Mouse (Mus musculus) kidney, adult 2 months (tissue): Measurements from ENCODE around the gene Dusp10. TPM values are rescaled to one million over a fixed set of nuclear protein-coding genes. Genes with fewer than 3 reads are reported as not detected.

ENCODE experiments used
- DNase-seq: peaks from one replicate; pipeline ENCODE4 v3.0.0; 2021
- H3K27ac ChIP-seq: fragments of 200-500 bp; 2 replicates; pipeline ENCODE4 v1.5.1; 2012; ENCODE audit warnings: low read depth, low read length, control low read depth, inconsistent platforms; ENCODE audit not compliant: insufficient read depth
- H3K27me3 ChIP-seq: fragments of 200-500 bp; replicated peaks from 2 replicates; pipeline ENCODE4 v1.6.1; 2012; ENCODE audit warnings: mild to moderate bottlenecking, moderate library complexity, low read length, inconsistent platforms; ENCODE audit not compliant: control insufficient read depth, insufficient read depth
- H3K36me3 ChIP-seq: fragments of 200-500 bp; 2 replicates; pipeline ENCODE4 v1.6.1; 2012; ENCODE audit warnings: mild to moderate bottlenecking, moderate library complexity, low read length, inconsistent platforms; ENCODE audit not compliant: control insufficient read depth, insufficient read depth
- H3K4me1 ChIP-seq: fragments of 200-500 bp; 2 replicates; pipeline ENCODE4 v1.6.1; 2011; ENCODE audit warnings: low read length; ENCODE audit not compliant: control insufficient read depth, insufficient read depth
- H3K4me3 ChIP-seq: fragments of 200-500 bp; 2 replicates; pipeline ENCODE4 v1.5.1; 2011; ENCODE audit warnings: mild to moderate bottlenecking, low read depth, low read length, control low read depth; ENCODE audit not compliant: insufficient read depth
- CTCF ChIP-seq: fragments of 200-500 bp; conservative IDR thresholded peaks from 2 replicates; pipeline ENCODE4 v1.5.1; 2011; ENCODE audit warnings: low read depth, mild to moderate bottlenecking, control low read depth, low read length, moderate library complexity, mixed read lengths; ENCODE audit not compliant: insufficient read depth, insufficient read length
- POLR2A ChIP-seq: fragments of 200-500 bp; IDR thresholded peaks from one replicate; pipeline ENCODE4 v1.6.1; 2011; ENCODE audit warnings: low read depth, low read length, control low read depth
- WGBS: fragments of 180-500 bp; shearing (Covaris S2); methylation state at CpG from one replicate; pipeline ENCODE4 v1.1.7; 2018; 5-methylcytosine and 5-hydroxymethylcytosine counted together
- polyA plus RNA-seq: library from polyadenylated mRNA; depleted of rRNA; stranded (reverse); fragments of >200 nt; gene quantifications from 2 replicates; pipeline ENCODE4 v1.2.3, GENCODE M21; 2012

Dusp10 gene
- polyA plus RNA-seq, 1 experiment: 5.3 TPM

- DNase-seq: no peak
- no peak overlapping the region for H3K27ac ChIP-seq
- no peaks in the 10 kb centered on the region for H3K4me1 ChIP-seq
- no peak overlapping the region for H3K4me3 ChIP-seq
- H3K27me3 ChIP-seq: no peaks in the 10 kb centered on the region
- no peaks in the 10 kb centered on the region for H3K36me3 ChIP-seq
- TF ChIP-seq POLR2A (no peak), CTCF (no peak)
- WGBS: 68% methylated on average over 2 of the region's 2 CpGs
These were observed 4.5 kb downstream of the Dusp10 start for GRCm38 (mm10) chr1:184017606-184018005.

- no peak for DNase-seq
- Histone ChIP-seq H3K27ac (no peak overlapping the region), H3K27me3 (no peaks in the 10 kb centered on the region), H3K4me1 (no peaks in the 10 kb centered on the region), H3K36me3 (no peaks in the 10 kb centered on the region), H3K4me3 (no peak overlapping the region)
- 68% methylated on average over 6 of the region's 6 CpGs for WGBS
- no peak for TF ChIP-seq POLR2A
- TF ChIP-seq CTCF: no peak
These were observed 6.1 kb downstream of the Dusp10 start for GRCm38 (mm10) chr1:184019042-184019721.

- no peak overlapping the region for H3K4me3 ChIP-seq
- no peak overlapping the region for H3K27ac ChIP-seq
- H3K4me1 ChIP-seq: no peaks in the 10 kb centered on the region
- H3K27me3 ChIP-seq: no peaks in the 10 kb centered on the region
- H3K36me3 ChIP-seq: no peaks in the 10 kb centered on the region
- DNase-seq: no peak
- WGBS: 46% methylated on average over 6 of the region's 6 CpGs
- TF ChIP-seq POLR2A (no peak), CTCF (no peak)
These were observed 6.6 kb downstream of the Dusp10 start for GRCm38 (mm10) chr1:184019722-184020107.

- TF ChIP-seq CTCF (no peak), POLR2A (no peak)
- no peaks in the 10 kb centered on the region for H3K36me3 ChIP-seq
- no peak overlapping the region for H3K27ac ChIP-seq
- H3K27me3 ChIP-seq: no peaks in the 10 kb centered on the region
- H3K4me3 ChIP-seq: no peak overlapping the region
- 82% methylated on average over 2 of the region's 2 CpGs for WGBS
- no peaks in the 10 kb centered on the region for H3K4me1 ChIP-seq
- DNase-seq: no peak
These were observed 10.9 kb downstream of the Dusp10 start for GRCm38 (mm10) chr1:184023971-184024370.

GRCm38 (mm10) chr1:184024631-184025030 lies 11.5 kb downstream of the Dusp10 start:
- H3K27ac ChIP-seq: no peak overlapping the region
- DNase-seq: no peak
- H3K4me3 ChIP-seq: no peak overlapping the region
- no peaks in the 10 kb centered on the region for H3K4me1 ChIP-seq
- 98% methylated on average over 2 of the region's 2 CpGs for WGBS
- no peaks in the 10 kb centered on the region for H3K27me3 ChIP-seq
- TF ChIP-seq CTCF: no peak
- no peak for TF ChIP-seq POLR2A
- no peaks in the 10 kb centered on the region for H3K36me3 ChIP-seq

GRCm38 (mm10) chr1:184025079-184025478 lies 12.0 kb downstream of the Dusp10 start:
- Histone ChIP-seq H3K27ac (no peak overlapping the region), H3K36me3 (no peaks in the 10 kb centered on the region), H3K4me3 (no peak overlapping the region), H3K4me1 (no peaks in the 10 kb centered on the region), H3K27me3 (no peaks in the 10 kb centered on the region)
- WGBS: 92% methylated on average over 5 of the region's 5 CpGs
- DNase-seq: no peak
- TF ChIP-seq CTCF (no peak), POLR2A (no peak)

GRCm38 (mm10) chr1:184027039-184027438 lies 13.9 kb downstream of the Dusp10 start:
- Histone ChIP-seq H3K4me3 (no peak overlapping the region), H3K27ac (no peak overlapping the region), H3K27me3 (no peaks in the 10 kb centered on the region), H3K4me1 (no peaks in the 10 kb centered on the region), H3K36me3 (no peaks in the 10 kb centered on the region)
- 83% methylated on average over 3 of the region's 3 CpGs for WGBS
- TF ChIP-seq CTCF (no peak), POLR2A (no peak)
- DNase-seq: no peak
